Mouse (Mus musculus): ENCODE measurements around the gene Sept7.
"Not testable (repeated sequence)": the region's sequence is repeated elsewhere in the genome, so short reads cannot be mapped to it uniquely, and the experiment has no call there.

Gene Sept7

DNA sequence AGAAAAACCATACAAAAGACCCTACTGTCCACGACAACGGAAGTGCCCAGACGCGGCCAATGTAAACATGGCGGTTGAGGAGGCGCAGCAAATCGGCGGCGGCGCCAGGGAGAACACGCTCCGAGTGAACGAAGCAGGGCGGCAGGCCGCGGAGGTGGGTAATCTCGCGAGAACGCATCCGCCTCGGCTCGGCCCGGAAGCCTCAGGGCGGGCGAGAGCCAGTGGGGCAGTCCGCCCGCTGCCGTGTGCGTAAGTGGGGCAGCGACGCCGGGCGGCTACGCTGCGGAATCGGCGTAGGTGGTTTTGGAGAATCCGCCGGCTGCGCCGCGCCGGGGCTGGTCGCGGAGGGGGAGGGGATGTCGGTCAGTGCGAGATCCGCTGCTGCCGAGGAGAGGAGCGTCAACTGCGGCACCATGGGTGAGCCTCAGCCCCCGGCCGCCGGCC, at the start of gene Sept7:
Sept7 (plus strand) TSS at position 157 of the 444 bp plus-strand sequence.
- DNase-seq: peak; percentile 98 to 100

DNA sequence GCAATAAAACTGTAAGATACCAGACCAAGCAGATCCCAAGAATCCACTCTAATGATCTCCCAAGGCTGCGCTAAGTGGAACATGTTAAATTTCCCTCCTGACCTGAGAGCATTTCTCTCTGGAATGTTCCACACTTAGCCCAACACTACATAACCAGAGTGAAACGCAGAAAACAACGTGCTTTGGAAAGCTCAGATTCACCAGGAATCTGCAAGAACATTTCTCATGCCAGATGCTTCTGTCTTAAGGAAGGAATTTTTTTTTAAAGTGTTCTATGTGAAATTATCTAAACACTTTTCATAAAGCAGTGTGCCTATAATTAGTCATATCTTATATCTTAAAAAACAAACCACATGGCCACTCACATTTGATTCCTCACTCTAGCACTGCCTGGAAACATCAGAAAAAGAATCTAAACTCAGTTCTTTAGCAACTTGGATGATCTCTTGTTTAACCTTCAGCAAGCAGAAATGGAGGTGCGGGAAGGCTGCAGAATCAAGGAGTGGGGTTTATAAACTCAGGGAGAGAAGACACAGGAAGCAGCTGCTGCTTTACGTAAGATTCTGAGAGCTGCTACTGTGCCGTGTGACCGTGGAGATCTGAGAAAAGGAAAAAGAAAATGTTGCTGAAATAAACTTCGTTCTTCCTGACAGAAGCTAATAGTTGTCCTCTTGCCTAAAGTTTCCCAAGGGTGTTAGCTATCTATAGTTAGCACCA, 44.0 kb upstream of the Sept7 start:
- no peak for DNase-seq

DNA sequence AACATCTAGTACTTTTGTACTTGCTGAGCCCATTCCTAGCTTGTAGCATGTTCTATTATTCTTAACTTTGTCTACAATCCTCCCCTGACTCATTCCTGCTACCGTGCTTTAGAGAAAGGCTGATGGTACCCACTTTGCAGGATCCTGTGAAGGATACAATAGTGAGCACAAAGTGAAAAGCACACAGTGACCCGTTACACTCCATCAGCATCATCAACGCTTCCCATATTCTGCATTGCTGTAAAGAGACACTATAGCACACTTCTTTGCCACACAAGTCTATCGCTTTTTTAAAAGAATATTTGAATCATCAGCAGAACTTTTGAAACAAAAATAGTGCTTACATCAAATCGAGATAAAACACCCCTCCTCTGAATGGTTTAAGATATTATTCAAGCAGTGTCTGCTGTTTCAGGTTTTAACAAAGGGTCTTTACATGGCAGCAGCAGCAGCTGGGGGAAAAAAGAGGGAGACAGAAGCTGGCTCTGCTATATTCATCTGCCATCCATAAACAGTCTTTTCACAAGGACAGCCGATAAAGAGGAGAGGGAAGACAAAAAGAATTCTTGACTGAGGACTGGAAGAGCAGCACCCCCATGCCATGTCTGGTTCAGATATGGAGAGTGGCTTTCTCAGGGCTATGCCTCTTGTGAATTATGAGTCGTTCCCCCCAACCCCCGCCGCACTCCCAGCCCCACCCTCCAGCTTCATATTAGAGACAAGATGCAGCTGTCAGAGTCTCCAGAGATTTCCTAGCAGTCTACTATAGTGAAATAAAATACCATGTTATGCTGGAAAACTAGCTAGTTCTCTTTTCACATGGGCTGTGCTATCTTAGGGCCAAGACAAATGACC, 39.7 kb upstream of the Sept7 start:
- peak in 1 of 2 experiments; percentile 19 for DNase-seq

DNA sequence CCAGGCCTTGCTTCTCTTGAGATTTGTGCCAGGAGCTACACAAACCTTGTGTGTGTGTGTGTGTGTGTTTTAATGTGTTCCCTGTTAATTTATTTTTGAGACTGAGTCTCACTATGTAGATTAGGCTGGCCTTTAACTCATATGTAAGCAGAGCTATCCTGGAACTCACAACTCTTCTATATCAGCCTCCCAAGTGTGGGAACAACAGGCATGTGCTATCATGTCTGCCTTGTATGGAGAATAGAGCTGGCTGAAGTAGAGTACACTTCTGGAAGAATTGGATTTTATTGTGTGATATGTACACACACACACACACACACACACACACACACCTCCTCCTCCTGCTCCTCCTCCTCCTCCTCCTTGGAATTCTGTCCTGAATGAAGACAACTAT, 39.1 kb upstream of the Sept7 start:
- DNase-seq: no peak

DNA sequence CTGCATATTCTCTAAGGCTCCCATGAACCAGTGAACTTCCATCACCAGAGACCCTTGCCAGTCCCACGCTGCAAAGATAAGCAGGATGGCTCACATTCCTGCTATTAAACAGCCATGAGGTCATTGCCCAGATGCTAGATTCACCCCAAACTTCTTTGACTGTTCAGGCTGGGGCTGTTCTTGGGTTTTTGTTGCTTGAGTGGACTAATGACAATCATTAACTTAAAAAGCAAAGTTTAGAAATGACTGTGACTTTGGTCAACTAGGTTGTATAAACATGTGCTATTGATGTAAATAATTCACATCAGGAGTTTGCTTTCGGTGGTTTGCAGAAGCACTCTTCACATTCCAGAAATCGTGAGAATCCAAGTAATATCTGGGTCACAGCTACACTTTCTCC, 36.8 kb upstream of the Sept7 start:
- DNase-seq: no peak

DNA sequence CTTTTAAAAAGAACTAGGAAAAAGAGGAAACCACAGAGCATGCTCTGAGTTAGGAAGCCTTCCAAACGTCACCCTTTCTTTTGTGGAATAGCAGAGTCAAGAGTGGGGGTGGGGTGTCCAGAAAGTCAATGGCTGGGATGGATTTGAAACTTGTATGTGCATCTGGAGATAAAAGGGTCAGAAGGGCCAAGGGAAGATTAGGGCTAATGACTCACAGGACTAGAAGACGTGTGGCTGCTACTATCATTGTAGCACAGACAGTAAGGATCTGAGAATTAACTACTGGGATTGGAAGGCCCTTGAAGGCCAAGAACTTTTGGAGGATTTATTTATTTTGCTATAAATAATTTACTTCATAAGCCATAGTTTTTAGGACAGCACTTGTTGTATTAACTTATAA, 36.0 kb upstream of the Sept7 start:
- DNase-seq: no peak

DNA sequence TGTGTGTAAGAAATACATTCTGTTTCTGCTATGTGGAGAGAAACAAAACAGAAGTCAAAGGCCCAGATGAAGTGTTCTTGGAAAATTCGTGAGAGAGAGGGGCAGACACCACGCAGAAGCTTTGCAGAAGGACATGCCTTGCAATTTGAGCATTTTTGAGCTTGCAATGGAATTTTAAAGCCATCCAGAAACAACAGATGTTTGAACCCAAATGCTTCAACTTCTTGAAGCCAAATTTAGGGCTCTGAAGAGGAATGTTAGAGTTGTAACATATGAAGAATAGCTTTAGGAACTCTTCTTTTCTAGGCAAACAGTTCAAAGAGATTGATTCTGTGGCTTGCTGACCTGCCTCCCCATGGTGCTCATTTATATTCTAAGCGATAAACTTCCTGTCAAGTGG, 33.3 kb upstream of the Sept7 start:
- no peak for DNase-seq

DNA sequence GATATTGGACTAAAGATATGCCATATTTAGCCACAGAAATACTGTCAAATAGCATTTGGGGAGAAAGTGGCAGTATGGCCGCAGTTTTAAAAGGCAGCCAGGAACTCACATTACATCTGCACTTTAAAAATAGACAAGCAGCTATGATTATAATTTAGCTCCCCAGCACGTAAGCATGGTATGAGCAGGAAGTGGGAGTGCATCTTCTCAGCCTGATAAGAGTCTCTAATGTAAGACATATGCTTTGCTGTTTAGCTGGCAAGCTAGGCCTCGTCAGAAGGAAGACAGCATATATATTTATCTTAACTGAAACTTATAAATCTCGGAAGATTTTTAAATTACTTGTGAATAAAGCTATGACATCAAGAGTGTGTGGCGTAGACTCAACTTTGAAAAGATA, 32.4 kb upstream of the Sept7 start:
- DNase-seq: no peak

DNA sequence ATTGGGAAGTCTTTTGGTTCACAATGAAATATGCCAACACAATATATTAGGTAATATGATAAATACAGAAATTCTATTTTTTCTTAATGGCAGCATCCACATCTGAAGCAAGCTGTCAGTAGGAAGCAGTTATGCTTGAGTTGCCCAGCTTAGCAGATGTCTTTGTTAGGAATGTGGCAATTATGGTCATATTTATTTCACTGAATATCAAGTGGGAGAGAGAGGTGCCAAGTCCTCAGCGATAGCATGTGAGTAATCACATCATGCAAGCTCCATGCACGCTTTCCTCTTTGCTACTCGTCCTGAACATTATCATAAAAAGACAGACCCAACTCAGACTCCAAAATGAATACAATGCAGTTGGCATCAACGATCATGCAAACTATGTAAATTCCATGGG, 27.3 kb upstream of the Sept7 start:
- DNase-seq: no peak

DNA sequence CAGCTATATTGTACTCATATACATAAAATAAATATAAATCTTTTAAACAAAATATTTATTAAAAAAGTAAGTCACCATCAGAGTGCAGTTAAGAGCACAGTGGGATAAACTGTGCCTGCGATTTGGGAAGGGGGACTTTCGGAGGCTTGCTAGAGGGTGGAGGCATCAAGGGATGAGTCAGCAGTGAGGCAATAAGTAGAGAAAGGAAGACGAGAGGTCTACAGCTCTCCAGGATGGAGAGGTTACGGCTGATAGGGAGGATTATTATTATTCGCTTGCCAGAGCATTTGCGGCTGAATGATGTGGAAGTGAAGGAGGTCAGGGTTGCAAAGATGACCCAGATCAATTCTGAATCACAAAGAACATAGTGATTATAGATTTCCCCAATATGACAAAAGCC, 22.5 kb upstream of the Sept7 start:
- DNase-seq: no peak

DNA sequence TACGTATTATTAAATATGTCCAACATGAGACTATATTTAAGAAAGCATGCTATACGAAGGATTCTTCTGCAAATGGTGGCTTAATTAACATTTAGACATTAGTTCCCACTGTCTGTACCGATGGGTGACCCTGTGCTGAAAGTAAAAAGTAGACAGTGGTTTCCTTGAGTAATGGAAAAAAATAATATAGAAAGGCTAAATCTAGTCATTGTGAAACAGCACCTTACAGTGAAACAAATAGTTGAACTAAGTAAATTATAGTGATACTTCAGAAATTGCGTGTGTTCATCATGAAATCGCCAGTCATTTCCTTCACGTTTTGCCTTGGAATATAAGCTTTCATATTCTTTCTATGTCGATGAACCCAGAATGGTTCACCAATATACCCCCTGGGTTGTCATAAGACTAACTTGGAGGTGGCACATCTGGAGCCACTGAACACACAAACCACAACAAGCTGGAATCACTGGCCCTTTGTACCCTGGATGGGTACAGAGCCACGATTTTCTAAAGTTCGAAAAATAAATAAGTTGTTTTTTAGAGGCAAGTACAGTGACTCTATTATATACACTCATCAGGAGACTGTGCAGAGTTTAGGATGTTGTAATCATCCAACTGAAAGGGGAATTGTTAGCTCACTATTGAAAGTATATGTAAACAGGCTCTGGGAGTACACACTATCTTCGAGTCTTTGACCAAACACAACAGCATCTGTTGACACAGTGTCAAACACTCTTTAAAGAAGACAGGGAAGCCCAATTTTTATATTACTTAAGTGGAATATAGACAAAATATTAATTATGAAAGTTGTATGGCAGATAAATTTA, 21.8 kb upstream of the Sept7 start:
- no peak for DNase-seq

DNA sequence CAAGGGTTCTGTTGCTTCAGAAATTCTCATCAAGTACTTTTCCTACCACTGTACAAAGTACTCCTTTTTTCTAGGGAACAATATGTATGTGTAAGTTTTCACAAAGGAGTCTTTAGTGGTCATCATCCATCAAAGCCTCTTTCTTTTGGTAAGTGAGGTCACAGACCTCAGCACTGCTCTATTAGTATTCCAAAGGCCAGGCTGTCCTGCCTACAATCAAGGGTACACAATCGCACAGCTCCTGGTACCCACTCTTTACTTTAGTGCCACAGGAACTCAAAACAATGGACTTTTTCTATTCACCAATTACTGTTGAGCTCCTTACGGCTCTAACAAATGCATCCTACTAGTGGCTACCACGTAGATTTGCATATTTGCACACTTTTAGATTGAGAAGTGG, 11.2 kb upstream of the Sept7 start:
- DNase-seq: no peak

DNA sequence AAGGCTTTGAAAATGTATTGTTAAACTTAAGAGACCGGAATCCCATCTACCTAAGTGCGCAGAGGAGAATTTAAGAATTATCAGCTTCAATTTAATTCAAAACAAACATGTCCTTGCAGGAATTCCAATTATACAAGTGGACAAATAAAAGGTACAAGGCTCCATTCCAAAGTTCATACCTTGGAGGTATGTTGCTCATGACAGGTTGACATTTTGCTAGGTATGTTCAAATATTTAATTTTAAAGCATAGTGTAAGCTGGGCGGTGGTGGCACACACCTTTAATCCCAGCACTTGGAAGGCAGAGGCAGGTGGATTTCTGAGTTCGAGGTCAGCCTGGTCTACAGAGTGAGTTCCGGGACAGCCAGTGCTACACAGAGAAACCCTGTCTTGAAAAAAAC, 10.5 kb upstream of the Sept7 start:
- DNase-seq: not testable (repeated sequence)

DNA sequence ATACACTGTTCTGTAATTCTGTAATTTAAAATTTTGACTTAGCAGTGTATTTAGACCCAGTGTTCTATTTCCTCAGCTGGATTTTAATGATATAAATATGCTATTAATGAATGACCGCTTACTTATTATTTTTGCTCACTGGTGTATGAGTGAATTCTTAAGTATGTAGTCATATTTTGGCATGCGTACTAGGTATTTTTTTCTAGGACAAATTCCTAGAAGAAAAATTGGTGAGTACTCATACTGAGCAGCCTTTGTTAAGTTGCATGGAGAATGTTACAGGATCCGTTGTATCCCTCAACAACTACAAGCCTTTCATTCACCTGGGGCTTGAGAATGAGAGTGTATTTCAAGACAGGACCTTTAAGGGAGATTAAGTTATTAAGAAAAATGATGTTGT, 10.0 kb upstream of the Sept7 start:
- no peak for DNase-seq

DNA sequence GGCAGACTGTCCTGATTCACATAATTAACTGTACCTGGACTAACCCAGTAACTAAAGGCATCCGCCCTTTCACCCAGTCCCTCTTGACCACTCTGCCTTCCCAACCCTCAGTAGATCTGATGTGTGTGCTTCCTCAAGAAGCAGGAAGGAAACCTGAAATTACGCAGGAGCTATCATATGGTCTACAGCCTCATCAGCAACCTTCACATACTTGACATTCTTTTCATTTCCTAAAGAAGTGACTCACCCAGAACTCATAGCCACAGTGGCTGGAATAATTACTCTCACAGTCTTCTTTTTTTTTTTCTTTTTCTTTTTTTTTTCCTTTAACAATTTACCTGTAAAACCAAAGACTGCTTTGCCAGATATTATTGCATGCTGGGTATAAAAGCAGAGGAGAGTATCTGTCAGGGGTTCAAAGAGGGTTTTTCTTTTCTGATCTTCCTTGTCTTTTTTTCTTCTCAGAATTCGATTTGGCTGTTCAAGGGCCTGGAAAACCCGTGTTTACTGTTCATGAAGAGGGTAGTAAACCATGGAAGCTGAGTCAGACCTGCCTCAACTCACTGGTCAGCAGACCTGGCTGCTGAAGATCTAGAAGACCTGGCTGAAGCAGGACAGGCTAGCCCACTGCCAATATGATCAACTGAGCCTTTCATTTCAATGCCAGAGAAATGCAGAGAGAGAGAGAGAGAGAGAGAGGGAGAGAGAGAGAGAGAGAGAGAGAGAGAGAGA, 8.1 kb upstream of the Sept7 start:
- no peak for DNase-seq

DNA sequence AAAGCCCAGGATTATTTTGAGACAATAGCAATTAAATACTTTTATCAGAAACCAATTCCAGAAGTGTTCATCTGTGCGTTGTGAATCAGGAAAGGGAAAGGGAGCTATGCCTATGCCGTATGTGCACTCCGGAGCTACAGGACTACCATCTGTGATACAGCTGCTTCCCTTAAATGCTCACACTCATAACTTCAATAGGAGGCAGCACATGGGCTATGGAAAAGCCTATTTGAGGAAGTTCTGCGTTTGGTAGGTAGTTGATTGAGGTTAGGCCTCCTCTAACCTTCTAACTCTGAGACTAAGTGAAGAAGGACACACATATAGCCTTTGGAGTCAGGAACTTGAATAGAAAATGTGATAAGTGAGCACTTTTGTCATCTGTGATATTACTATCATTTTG, 7.1 kb upstream of the Sept7 start:
- no peak for DNase-seq

DNA sequence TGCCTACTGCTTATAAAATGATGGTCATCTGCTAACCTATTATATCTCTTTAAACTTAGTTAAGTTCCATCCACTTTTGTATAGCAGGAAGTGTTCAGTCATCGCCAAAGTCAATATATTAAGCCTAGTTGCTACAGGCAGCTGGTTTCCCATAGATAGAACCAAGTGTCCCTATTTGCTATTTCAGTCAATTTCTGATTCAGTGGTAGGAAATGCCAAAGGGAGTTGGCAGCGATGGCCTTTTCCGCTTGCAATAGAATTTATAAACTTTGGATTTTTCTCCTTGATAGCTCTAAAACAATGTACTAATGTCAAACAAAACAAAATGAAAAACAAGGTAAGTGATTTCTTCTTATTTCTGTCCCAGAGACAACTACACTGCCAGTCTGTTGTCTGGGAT, 5.7 kb upstream of the Sept7 start:
- peak in 1 of 2 experiments; percentile 5 for DNase-seq

DNA sequence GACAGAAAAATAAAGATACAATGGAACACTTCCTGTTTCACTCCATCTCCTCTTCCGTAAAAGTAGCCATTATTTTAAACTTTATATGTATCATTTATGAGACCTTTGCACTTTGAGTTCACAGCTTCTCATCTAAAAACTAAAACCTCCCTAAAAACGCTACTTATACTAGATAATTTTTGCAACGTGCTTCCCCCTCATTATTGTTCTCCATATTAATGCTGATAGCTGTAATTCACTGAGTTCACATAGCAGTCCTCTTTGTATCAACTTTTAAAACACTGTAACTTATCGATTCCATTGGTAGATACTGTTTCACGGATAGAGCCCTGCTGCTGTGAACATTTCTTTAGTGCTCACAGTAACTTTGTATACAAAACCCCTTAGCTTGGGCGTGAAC, 1.1 kb upstream of the Sept7 start:
- no peak for DNase-seq

DNA sequence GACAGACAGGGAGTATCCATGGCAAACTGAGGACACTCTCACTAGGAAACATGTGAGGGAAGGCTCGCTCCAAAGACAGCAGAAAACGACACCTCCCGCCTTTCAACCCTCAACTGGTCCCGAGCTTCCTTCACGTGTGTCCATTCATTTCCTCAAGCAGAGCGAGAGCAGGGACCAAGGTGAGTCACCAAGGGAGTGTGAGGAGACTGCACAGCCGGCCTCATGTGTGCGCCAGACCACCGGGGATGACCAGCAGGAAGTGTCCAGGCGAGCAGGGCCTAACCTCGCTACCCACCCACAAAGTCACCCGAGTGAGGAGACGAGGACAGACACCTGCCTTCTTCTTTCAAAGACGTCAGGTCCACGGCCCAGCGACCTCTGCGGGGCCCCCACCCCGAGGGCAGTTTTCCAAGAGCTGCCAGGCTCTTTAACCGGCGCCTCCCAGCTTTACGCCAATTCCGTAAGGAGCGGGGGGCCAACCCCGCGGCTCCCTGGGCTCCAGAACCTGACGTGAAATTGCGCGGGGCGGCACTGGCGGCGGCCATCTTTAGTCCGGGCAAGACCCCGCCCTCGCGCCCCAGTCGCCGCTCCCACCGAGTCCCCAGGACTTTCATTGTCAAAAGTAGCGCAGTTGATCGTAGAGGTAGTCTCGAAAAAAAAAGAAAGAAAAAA, 492 bp upstream of the Sept7 start:
- peak; percentile 90 to 95 for DNase-seq

DNA sequence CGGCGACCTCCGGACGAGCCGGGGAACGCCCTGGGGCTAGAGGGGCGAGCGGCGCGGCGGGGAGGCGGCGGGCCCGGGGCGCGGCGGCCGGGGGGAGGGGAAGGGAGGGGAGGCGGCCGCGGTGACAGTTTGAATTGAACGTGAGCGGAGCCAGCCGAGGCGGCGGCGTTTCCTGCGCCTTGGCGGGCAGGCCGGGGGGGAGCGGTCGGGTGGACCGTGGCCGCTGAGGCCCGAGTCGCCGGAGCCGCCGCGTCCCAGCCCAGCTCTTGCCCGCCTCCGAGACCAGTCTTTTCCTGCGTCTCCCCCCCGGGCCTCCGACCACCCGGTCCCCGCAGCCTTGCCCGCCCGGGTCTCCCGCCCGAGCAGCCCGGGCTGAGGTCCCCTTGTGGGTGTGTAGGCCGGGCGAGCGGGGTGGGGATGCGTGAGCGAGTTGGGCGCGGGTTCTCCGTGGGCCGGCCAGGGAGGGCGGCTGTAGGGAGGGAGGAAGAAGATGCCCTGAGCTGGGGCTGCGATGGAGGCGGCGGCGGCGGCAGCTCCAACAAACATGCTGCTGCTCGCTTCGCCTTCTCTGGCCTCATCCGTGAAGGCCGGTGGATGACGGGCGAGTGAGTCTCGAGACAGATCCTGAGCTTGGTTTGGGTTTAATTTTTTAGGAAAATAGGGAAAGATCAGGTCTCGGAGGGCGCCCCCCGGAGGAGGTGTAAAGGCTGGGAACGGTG, 679 bp downstream of the Sept7 start:
- peak; percentile 76 to 81 for DNase-seq

DNA sequence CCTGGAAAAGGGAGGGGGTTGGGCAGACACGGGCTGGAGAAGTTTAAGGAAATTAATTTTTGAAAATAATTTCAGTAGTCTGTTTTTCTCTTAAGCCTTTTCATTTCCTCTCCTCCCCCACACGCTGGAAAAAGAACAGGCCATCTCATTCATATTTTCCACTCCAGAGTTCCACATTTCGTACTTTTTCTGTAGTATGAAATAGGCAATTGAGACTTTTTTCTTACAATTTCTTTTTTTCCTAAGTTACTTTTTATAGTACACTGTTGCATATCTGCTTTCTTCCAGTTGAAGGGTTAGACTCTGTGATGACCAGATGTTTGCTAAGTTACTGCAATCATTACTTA, 1.2 kb downstream of the Sept7 start:
- DNase-seq: no peak

DNA sequence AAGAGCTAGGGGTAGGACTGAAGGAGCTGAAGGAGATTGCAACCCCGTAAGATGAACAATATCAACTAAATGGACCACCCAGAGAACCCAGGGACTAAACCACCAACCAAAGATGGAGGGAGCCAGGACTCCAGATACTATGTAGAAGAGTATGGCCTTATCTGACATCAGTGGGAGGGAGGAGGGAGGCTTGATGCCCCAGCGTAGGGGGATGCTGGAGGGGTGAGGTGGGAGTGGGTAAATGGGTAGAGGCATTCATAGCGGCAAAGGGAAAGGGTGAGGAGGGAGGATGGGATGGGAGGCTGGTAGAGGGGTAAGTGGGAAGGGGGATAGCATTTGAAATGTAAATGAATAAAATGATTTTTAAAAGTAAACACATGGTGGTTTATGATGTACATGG, 8.2 kb downstream of the Sept7 start:
- DNase-seq: no peak

All from kidney, postnatal 25 days (tissue).